Mouse (Mus musculus) ZHBTc4 (cell line): ENCODE data around the gene Pkm.

ENCODE experiments used
- DNase-seq: peaks from one replicate; pipeline ENCODE4 v3.0.0-alpha.2; 2011; ENCODE audit warnings: low read depth, low spot score

Gene Pkm

DNA sequence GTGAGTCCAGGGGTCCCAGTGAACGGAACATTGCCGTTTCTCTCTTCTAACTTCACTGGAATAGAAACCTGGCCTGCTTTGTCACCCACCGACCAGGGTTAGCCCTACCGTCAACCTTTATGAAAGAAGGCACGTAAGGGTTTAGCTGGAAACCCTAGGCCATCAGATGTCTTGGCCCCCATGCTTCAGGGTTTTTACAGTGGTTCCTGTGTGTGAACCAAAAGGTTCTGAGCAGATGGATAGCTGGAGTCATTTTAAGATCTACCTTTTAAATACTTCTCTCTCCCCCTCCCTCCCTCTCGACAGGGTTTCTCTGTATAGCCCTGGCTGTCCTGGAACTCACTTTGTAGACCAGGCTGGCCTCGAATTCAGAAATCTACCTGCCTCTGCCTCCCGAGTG lies 9.8 kb downstream of the Pkm start:
- no peak for DNase-seq

DNA sequence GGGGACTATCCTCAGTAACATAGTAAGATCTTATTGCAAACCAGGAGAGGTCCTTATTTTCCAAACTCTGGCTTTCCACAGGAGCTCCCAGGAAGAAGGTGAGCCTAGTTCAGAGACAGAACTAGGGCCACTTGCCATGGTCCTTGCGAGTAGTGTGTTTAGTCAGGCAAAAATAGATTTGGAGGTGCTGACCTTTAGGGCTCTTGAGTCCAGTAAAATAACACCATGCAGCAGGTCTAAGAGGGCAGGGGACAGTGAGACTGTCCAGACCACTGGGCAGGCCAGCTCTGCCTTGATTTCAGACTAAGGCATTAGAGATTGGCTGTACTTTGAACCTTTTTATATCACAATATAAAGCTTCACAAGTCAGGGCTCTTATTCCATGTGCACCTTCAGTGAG lies 10.6 kb downstream of the Pkm start:
- no peak for DNase-seq

DNA sequence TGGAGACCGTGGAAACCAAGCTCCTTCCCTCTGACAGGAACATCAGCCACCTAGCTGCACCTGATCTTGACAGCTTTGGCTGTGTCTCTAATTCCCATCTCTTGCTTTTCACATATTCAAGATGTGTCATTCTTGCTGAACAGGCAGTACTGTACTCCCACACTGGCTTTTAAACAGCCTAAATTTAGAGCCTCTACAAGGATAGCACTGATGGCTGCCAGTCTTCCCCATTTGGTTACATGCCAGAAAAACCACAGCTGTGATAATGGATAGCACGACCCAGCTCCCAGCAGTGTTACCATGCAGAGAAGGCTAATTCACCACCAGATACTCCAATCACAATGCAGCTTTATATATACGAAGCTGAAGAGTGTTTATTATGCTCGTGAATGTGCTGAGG lies 11.1 kb downstream of the Pkm start:
- no peak for DNase-seq

DNA sequence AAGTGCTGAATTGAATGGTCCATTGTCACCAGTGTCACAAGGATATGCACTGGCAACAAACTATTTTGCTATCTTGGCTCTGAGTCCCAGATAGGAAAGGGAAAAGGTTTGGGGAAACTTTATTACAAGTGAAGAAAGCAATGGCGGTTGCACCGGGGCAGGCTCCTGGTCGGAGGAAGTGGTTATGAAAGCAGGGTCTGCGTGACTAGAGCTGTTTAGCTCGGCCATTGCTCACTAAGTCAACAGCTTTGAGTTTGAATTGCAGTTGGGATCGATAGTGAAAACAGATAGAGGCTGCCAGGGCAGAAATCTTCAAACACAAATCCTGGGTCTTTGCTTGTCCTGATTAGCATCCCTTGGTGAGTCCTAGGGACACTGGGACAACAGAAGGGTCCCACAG lies 11.7 kb downstream of the Pkm start:
- DNase-seq: peak; percentile 9

DNA sequence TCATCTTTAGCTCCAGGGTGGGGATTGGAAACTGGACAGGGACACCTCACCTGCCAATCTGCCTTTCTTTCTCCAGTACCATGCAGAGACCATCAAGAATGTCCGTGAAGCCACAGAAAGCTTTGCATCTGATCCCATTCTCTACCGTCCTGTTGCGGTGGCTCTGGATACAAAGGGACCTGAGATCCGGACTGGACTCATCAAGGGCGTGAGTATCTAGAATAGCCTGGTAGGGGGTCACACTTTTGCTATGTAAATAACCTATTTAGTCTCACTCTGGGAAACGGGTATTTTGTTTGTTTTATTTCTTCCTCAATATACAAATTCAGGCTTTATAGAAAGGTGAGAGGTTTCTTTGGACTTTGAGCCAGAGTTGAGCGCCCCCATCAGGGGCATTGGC lies 12.3 kb downstream of the Pkm start:
- peak; percentile 45 for DNase-seq

DNA sequence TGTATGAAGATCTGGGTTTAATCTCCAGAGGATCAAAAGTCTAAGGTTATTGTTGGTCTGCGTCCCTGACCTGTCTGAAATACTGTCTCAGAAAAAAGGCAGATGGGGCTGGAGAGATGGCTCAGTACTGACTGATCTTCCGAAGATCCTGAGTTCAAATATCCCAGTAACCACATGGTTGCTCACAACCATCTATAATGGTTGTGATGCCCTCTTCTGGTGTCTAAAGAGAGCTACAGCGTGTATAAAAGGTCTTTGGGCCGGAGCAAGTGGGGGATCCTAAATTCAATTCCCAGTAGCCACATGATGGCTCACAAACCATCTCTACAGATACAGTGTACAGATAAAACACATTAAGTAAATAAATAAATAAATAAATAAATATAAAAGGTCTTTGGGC lies 13.0 kb downstream of the Pkm start:
- peak; percentile 64 for DNase-seq

DNA sequence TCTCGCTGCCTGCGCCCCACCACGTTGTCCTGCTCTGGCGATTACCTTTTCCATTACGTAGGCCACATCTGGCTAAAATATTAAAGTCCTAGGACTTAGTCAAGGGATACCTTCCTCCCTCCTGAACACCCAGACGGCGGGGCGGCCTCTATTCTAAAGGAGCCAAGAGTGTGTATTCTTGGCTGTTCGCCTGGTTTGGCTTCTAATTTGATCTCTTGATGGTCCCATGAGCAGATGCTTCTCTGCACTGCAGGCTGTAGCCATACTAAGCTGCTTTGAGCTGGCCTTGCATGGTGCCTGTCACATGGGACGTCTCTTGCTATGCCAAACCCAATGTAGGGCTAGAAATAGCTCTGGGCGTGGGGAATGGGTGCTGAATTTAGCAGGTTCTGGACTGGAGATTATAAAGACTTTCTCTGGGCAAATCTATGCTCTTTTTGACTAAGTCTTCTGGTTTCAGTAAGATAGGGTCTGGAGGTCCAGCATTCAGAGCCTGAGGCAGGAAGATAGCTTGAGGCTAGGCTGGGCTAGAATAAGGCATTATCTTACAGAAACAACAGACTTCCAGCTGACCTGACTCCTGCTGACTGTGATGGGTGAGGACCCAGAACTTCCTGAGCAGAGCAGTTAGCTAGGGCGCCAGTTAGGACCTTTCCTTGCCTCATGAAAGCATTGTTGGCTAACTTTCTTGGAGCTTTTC lies 16.2 kb downstream of the Pkm start:
- no peak for DNase-seq

DNA sequence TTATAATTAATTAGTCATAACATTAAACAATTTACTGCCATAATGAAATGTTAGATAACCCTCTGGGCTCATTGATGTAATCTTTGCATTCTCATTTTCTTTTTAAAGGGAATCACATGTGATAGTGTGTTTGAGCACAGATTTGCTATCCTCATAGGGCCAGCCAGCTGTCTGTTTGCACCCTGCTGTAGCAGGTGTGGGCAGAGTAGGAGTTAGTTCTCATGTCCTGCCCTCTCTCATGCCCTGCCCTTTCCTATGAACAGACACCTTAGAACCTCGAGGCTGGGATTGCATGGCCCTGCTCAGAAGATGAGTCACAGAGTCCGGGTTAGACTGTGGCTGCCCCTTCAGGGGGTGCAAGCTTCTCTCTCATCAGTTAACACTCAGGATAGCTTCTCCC lies 17.3 kb downstream of the Pkm start:
- no peak for DNase-seq

DNA sequence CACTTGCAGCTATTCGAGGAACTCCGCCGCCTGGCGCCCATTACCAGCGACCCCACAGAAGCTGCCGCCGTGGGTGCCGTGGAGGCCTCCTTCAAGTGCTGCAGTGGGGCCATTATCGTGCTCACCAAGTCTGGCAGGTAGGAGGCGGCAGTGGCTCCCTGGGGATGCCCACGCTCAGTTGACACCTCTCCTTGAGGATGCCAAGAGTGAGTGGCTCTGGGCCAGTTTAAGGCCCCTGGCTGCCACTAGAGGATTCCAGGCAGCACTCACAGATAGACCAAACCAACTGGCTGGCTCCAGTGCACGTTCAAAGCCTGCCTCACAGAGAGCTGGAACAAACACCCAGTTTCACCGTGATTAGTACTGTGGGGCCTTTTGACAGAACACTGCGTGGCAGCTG lies 19.4 kb downstream of the Pkm start:
- peak; percentile 11 for DNase-seq

DNA sequence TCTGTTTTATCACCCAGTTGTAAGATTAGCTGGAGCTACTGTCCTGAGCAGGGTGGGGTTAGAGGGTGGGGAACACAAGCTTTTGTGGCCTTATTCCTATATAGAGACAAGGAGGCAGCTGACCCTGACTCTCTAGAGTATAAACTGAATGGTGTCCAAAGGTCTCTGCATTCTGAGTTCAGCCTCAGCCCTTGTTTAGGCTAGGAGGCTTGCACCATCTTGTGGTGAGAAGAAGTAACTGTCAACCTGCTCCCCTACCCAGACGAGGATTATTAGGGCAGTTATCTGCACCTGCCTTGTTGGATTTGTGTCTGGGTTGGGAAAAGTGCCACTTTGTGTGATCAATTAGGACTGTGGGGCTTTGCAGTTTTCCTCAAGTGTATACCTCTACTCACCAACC lies 22.1 kb downstream of the Pkm start:
- peak; percentile 78 for DNase-seq

DNA sequence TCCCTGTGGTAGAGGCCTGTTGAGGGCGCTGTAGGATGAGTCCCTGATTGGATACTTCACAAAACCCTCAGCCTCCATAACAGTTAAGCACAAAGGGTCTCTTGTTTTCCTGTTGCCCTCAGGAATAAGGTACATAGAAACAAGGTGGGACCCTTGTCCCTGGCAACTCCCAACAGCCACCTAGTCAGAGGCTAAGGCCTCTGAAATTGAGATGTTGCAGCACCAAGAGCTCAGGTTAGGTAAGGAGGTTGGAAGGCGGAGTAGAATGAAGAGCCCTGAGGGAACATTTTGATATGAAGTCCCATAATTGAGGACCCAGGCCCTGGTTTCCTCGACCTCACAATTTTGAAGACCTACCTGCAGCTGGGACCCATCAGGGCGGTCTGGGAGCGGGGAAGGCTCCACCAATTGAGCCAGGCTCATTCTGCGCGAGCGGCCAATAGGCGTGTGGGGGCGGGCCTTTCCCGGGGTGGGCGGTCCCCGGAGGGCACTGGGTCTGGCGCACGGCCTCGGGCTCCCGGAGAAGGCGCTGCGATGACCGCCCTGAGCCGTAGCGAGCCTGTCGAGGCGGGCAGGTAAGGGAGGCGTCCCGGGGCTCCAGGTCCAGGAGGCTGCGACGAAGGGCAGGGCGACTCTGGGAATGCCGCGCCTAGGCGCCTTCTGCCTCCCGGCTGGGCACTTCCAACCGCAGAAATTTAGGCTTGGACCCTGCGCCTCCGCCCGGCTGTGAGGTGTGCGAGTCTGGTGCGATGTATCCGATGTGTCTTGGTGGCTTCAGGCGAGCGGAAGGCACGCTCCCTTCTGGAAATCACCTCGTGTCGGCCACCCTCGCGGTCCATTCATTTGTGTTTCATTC lies 23.7 kb downstream of the Pkm start, which contains the start of gene Gramd2:
Gene Gramd2, plus strand, starts transcription at position 467 of the 856 bp plus-strand sequence.
- peak; percentile 92 for DNase-seq

DNA sequence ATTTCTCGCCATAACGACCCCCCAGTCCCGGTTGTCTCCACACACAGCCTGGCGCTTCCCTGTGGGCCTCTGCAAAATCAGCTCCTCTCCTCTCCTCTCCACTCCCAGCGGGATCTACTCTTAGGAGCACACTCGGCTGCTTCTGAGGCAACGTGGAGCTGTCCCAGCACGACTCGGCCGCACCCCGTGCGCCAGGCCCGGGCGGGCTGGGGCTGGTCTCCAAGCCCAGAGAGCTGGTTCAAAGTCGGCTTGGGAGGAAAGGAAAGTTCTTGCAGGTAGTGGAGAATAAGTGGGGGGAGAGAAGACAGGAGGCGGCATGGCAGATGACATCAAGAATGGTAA lies 24.3 kb downstream of the Pkm start:
- DNase-seq: peak; percentile 72

DNA sequence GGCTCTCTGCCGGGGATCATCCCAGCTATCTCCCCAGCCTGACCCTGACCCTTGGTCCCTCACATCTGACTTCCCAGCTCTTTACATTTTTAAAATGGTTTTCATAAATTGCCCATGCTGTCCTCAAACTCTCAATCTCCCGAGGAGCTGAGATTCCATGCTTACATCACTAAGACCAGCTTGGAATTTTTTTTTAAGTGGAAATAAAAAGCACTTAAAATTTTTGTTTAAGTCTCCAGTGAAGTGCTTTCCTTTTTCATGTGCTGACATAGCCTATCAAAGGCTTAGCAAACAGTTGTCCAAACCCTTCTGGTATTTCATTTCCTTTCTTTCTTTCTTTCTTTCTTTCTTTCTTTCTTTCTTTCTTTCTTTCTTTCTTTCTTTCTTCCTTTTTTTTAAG lies 27.9 kb downstream of the Pkm start:
- DNase-seq: no peak

DNA sequence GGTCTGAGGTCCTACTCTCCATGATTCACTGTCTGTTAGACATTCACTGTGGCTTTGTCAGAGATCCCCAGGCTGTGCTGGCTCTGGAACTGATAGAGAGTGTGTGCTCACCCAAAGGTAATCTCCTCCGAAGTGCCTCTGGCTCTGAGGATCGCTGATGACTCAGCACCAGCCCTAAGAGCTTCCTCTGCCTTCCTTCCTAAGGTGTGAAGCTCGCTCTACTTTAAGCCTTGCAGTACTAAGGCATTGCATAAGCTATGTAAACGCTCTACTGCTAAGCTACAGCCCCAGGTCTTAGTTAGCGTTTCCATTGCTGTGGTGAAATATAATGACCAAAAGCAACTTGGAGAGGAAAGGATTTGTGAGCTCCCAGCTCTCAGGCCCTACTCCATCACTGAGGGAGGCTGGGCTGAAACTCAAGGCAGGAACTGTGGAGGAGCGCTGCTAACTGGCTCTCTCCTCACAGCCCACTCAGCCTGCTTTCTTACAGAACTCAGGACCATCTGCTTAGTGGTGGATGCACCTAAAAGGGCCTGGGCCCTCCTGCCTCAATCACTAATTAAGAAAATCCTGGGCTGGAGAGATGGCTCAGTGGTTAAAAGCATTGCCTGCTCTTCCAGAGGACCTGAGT lies 31.4 kb downstream of the Pkm start:
- no peak for DNase-seq

DNA sequence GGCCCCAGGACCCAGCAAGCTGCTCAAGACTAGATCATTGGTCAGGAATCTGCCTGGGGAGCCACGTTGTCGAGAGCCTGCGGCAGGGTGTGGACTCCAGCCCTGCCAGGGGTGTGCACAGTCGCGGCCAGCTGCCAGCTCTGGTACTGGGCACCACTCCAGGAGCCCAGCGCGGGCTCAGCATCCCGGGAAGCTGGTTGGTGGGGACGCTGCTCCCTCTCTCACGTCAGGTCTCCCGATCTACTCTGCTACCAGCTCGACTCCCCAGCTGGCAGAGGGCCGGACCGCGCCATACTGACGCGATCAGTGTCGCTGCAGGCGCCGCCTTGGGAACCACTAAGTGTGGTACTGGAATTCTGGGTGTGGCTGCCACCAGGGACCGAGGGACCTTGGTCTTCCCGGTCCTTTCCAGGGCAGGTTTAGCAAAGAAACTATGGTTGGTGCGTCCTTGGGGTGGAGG lies 35.5 kb downstream of the Pkm start:
- DNase-seq: peak; percentile 78

DNA sequence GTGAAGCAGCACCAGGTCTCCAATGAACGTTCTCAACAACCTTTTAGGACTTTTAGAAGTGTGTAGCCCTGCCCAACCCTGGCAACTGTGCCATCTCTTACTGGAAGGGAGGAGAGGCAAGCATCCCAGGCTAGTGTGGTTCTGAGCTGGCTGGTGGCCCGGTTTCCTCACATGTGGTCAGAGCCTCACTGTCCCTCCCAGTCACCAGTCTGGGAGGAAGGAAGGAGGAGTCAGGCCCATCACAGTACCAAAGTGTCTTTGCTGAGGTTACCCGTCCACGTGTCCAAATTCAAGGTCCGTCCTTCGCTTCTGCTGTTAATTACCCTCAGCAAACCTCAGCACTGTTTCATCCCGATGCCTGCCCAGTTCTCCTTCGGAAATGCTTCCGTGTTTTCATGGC lies 36.0 kb downstream of the Pkm start:
- DNase-seq: no peak

DNA sequence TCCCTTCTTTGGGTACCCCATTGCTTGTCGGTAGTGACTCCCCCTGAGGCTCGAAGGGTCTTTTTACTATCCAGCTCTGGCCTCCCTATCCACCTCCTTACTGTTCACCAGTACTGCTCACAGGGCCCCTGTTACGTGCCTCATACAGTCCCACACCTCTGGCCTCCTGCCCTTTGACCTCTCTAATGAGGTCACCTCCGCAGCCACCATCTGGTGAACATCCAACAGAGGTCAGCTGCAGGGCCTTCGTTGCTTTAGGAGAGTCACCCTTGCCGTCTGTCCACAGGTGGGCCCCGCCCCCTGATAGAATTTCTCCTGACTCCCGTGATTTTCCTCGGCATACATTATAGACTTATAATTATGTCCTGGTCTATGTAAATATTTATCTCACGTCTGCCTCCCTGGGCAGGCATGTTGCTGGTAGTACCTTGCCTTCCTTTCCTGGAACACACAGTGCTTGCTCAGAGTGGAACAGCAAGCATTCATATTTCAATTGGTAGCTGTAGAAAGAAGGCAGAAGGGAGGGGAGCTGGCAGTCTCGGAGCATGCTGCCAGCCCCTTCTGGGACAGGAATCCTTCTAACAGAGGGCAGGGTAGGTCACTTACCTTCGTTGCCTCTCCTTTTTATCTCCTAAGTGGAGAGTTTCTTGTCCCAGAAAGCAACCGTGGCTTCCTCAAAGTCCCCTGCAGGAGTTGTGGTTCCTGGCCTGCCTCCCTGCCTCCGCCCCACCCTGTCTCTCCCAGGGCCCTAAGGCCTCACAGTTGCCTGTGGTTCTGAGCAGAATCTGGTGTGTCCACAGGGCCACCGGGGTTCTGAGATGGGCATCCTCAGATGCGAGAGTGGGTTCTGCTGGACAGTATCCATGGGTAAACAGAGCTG lies 38.6 kb downstream of the Pkm start:
- no peak for DNase-seq

DNA sequence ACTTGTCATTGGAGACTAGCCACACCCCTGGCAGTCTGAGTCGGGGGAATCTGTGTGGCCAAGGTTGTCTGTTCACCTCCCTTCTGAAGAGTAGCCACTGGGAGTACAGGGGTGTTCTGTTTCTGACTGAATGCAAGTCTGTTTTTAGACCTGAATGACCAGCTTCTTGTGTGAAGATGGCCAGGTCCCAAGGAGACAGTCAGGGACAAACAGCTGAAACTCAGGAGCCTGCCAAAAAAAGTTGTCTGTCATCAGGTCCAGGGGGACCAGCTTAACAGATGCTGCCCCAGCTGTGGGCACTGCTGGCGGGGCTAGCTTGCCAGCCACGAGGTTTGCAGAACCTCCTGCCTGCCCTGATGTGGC lies 39.3 kb downstream of the Pkm start:
- no peak for DNase-seq

DNA sequence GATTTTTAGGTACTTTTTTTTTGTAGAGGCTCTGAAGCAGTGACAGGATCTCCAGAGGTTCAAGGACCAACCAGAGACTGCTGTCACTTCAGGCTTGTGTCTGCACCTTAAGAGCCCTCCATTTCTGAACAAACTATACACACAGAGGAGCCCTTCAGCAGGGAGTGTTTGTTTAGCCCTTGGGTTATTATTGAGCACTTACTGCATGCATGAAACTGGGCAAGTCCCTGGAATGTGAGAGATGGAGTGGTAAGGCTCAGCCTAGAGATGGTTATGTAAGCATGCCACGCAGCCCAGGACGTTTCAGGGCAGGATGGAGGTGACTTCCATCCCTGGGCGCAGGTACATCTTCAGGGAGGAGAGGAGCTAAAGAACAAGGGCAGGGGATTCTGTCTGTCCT lies 40.2 kb downstream of the Pkm start:
- no peak for DNase-seq

DNA sequence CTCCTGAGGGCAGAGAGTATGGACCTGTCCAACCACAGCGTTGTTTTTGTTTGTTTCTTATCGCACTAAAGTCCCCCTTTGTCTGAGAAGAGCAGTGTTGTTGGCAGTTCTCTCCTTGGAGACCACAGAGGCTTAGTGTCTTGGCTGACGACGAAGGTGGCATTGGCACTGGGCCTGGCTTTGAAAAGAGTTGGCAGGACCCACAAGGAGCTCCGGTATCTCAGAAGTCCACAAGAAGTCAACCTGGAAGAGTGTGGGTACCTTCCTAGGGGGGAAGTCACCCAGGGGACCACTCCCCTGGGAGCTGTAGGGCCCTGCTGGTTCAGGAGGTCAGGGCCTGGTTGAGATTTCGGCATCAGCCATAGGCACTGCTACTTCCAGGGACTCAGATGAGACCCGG lies 44.9 kb downstream of the Pkm start:
- DNase-seq: no peak

DNA sequence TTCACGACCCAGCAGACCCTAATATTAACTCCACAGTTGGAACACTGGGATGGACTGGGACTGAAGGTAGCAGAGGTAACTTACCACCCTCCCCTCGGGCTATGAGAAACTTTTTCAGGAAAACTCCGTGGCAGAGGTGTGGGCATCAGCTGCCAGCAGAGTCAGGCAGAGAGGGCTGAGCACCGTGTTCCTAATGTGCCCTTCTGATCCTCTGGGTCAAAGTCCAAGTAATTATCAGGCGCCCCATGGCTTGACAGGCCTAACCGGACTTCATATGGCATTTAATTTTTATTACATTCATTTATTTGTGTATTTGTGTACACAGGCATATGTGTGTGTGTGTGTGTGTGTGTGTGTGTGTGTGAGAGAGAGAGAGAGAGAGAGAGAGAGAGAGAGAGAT lies 46.9 kb downstream of the Pkm start:
- no peak for DNase-seq
